Mouse (Mus musculus) midbrain, postnatal 0 days (tissue): ENCODE results near the gene Sec14l1. TPM values are rescaled to one million over a fixed set of nuclear protein-coding genes. Genes with fewer than 3 reads are reported as not detected.

Source experiments
- ATAC-seq: fragments of 200-750 bp; cut with Nextera tagmentation; 2 replicates; pipeline ENCODE4 v1.8.0; 2017; ENCODE audit warnings: moderate number of reproducible peaks, mild to moderate bottlenecking, moderate TSS enrichment, moderate library complexity; ENCODE audit not compliant: low FRiP score
- DNase-seq: peaks from one replicate; pipeline ENCODE4 v3.0.0-alpha.2; 2015; ENCODE audit warnings: low spot score
- H3K27ac ChIP-seq: fragments of 300-500 bp; sonication (generic); 2 replicates; pipeline ENCODE4 v1.5.1; 2014; ENCODE audit warnings: low read depth, mild to moderate bottlenecking, low read length, mixed read lengths
- H3K27me3 ChIP-seq: fragments of 300-500 bp; sonication (generic); 2 replicates; pipeline ENCODE4 v1.6.1; 2014; ENCODE audit warnings: low read length, control low read depth, mixed read lengths; ENCODE audit not compliant: insufficient read depth
- H3K36me3 ChIP-seq: fragments of 300-500 bp; sonication (generic); 2 replicates; pipeline ENCODE4 v1.6.1; 2014; ENCODE audit warnings: low read length, control low read depth, mixed read lengths; ENCODE audit not compliant: insufficient read depth
- H3K4me1 ChIP-seq: fragments of 300-500 bp; sonication (generic); 2 replicates; pipeline ENCODE4 v1.6.1; 2014; ENCODE audit warnings: mild to moderate bottlenecking, control low read depth, antibody characterized with exemption, low read length, mixed read lengths; ENCODE audit not compliant: insufficient read depth
- H3K4me2 ChIP-seq: fragments of 300-500 bp; sonication (generic); 2 replicates; pipeline ENCODE4 v1.6.1; 2014; ENCODE audit warnings: low read depth, mild to moderate bottlenecking, low read length, mixed read lengths; ENCODE audit not compliant: poor library complexity, severe bottlenecking
- H3K4me3 ChIP-seq: fragments of 300-500 bp; sonication (generic); 2 replicates; pipeline ENCODE4 v1.5.1; 2014; ENCODE audit warnings: low read depth, mild to moderate bottlenecking, low read length, moderate library complexity
- H3K9ac ChIP-seq: fragments of 300-500 bp; sonication (generic); replicated peaks from 2 replicates; pipeline ENCODE4 v1.6.1; 2014; ENCODE audit warnings: mild to moderate bottlenecking, low read length, moderate library complexity, mixed read lengths; ENCODE audit not compliant: poor library complexity, severe bottlenecking
- H3K9me3 ChIP-seq: fragments of 300-500 bp; sonication (generic); 2 replicates; pipeline ENCODE4 v1.6.1; 2016; ENCODE audit warnings: low read length, control low read depth
- CTCF ChIP-seq: IDR thresholded peaks from 2 replicates; pipeline ENCODE4 v1.5.1; 2016; ENCODE audit warnings: antibody characterized with exemption, mild to moderate bottlenecking
- WGBS: fragments of 180-500 bp; shearing (Covaris S2); extraction: QIAGEN DNeasy Blood & Tissue Kit; methylation state at CpG from one replicate; pipeline ENCODE4 v1.1.7; 2014; 5-methylcytosine and 5-hydroxymethylcytosine counted together
- polyA plus RNA-seq: library from polyadenylated mRNA; unstranded; fragments of >200 nt; fragmentation: Nextera tagmentation; extraction: Ambion mirVana; gene quantifications from 2 replicates; pipeline ENCODE4 v1.2.1, GENCODE M21; 2015
- total RNA-seq: library from RNA; depleted of rRNA; stranded (reverse); fragments of >200 nt; gene quantifications from 2 replicates; pipeline ENCODE4 v1.2.3, GENCODE M21; 2014

Sec14l1 gene
- total and polyA plus RNA-seq, 2 experiments from 2014 or later = 49.2 to 71.1 TPM

- Histone ChIP-seq H3K9me3 (no peaks in the 10 kb centered on the region), H3K4me1 (peaks cover 27% of the 10 kb centered on the region), H3K36me3 (0 out of 2 replicates have a peak, but pooled peaks cover 4% of the 10 kb centered on the region), H3K9ac (no peak overlapping the region), H3K27me3 (no peaks in the 10 kb centered on the region), H3K4me2 (no peak overlapping the region), H3K4me3 (no peak overlapping the region), H3K27ac (peak overlapping the region; percentile 57)
- DNase-seq = peak; percentile 24
- no peak for TF ChIP-seq CTCF
- ATAC-seq = no peak
- WGBS = 76% methylated on average over 17 of the region's 17 CpGs
Observed at GRCm38 (mm10) chr11:117123418-117124085, 8.6 kb downstream of the Sec14l1 start.

- no peak for TF ChIP-seq CTCF
- no peak for DNase-seq
- Histone ChIP-seq H3K4me3 (no peak overlapping the region), H3K27me3 (no peaks in the 10 kb centered on the region), H3K27ac (no peak overlapping the region), H3K4me1 (peaks cover 24% of the 10 kb centered on the region), H3K4me2 (no peak overlapping the region), H3K36me3 (0 out of 2 replicates have a peak, but pooled peaks cover 4% of the 10 kb centered on the region), H3K9ac (no peak overlapping the region), H3K9me3 (no peaks in the 10 kb centered on the region)
- WGBS = 67% methylated on average over 10 of the region's 10 CpGs
- no peak for ATAC-seq
Observed at GRCm38 (mm10) chr11:117124539-117124938, 9.6 kb downstream of the Sec14l1 start.

- Histone ChIP-seq H3K27ac (no peak overlapping the region), H3K36me3 (0 out of 2 replicates have a peak, but pooled peaks cover 4% of the 10 kb centered on the region), H3K27me3 (no peaks in the 10 kb centered on the region), H3K4me2 (no peak overlapping the region), H3K9ac (no peak overlapping the region), H3K9me3 (no peaks in the 10 kb centered on the region), H3K4me1 (peaks cover 12% of the 10 kb centered on the region), H3K4me3 (no peak overlapping the region)
- DNase-seq = no peak
- 47% methylated on average over 13 of the region's 13 CpGs for WGBS
- no peak for ATAC-seq
- TF ChIP-seq CTCF = no peak
Observed at GRCm38 (mm10) chr11:117127250-117127837, 12.4 kb downstream of the Sec14l1 start.

GRCm38 (mm10) chr11:117127931-117128548, 13.1 kb downstream of the Sec14l1 start:
- no peak for ATAC-seq
- H3K9me3 ChIP-seq = no peaks in the 10 kb centered on the region
- peak overlapping the region; percentile 26; the same call in 1 of the 2 replicates for H3K27ac ChIP-seq
- WGBS = 22% methylated on average over 12 of the region's 12 CpGs
- H3K36me3 ChIP-seq = 0 out of 2 replicates have a peak, but pooled peaks cover 4% of the 10 kb centered on the region
- no peak overlapping the region for H3K9ac ChIP-seq
- H3K4me1 ChIP-seq = peaks cover 12% of the 10 kb centered on the region
- H3K27me3 ChIP-seq = no peaks in the 10 kb centered on the region
- no peak for DNase-seq
- no peak overlapping the region for H3K4me3 ChIP-seq
- TF ChIP-seq CTCF = no peak
- no peak overlapping the region for H3K4me2 ChIP-seq

- Histone ChIP-seq H3K27ac (no peak overlapping the region), H3K4me2 (no peak overlapping the region), H3K36me3 (0 out of 2 replicates have a peak, but pooled peaks cover 4% of the 10 kb centered on the region), H3K4me3 (no peak overlapping the region), H3K27me3 (no peaks in the 10 kb centered on the region), H3K9ac (no peak overlapping the region), H3K9me3 (no peaks in the 10 kb centered on the region), H3K4me1 (peaks cover 6% of the 10 kb centered on the region; the same call in 1 of the 2 replicates)
- 45% methylated on average over 11 of the region's 11 CpGs for WGBS
- DNase-seq = peak; percentile 74
- peak; percentile 34; the same call in 1 of the 2 replicates for ATAC-seq
- TF ChIP-seq CTCF = no peak
Observed at GRCm38 (mm10) chr11:117129473-117129872, 14.5 kb downstream of the Sec14l1 start.

GRCm38 (mm10) chr11:117130068-117130467, 15.1 kb downstream of the Sec14l1 start:
- H3K4me3 ChIP-seq = no peak overlapping the region
- WGBS = 50% methylated on average over 8 of the region's 8 CpGs

More at GRCm38 (mm10) chr11:117130068-117130467, 15.1 kb downstream of the Sec14l1 start:
- DNase-seq (no peak), ATAC-seq (no peak)
- H3K27me3 ChIP-seq = no peaks in the 10 kb centered on the region
- H3K4me1 ChIP-seq = peaks cover 6% of the 10 kb centered on the region; the same call in 1 of the 2 replicates
- no peak for TF ChIP-seq CTCF
- H3K9ac ChIP-seq = no peak overlapping the region
- no peaks in the 10 kb centered on the region for H3K9me3 ChIP-seq
- H3K27ac ChIP-seq = no peak overlapping the region
- no peak overlapping the region for H3K4me2 ChIP-seq
- 0 out of 2 replicates have a peak, but pooled peaks cover 4% of the 10 kb centered on the region for H3K36me3 ChIP-seq
